Mouse (Mus musculus) kidney, embryonic 15.5 days (tissue): ENCODE data around the gene Npcd. TPM values are rescaled to one million over a fixed set of nuclear protein-coding genes. Genes with fewer than 3 reads are reported as not detected.

Experiments
- ATAC-seq: fragments of 200-750 bp; cut with Nextera tagmentation; replicated peaks from 2 replicates; pipeline ENCODE4 v1.8.0; 2017; ENCODE audit warnings: moderate TSS enrichment; ENCODE audit not compliant: low FRiP score
- H3K27ac ChIP-seq: fragments of 300-500 bp; sonication (generic); 2 replicates; pipeline ENCODE4 v1.5.1; 2015; ENCODE audit warnings: mild to moderate bottlenecking, inconsistent platforms
- H3K27me3 ChIP-seq: fragments of 300-500 bp; sonication (generic); 2 replicates; pipeline ENCODE4 v1.6.1; 2015; ENCODE audit warnings: inconsistent platforms
- H3K36me3 ChIP-seq: fragments of 300-500 bp; sonication (generic); 2 replicates; pipeline ENCODE4 v1.6.1; 2015; ENCODE audit warnings: inconsistent platforms
- H3K4me1 ChIP-seq: fragments of 300-500 bp; sonication (generic); 2 replicates; pipeline ENCODE4 v1.6.1; 2015; ENCODE audit warnings: inconsistent platforms
- H3K4me2 ChIP-seq: fragments of 300-500 bp; sonication (generic); 2 replicates; pipeline ENCODE4 v1.6.1; 2015; ENCODE audit warnings: moderate library complexity, mild to moderate bottlenecking, inconsistent platforms
- H3K4me3 ChIP-seq: fragments of 300-500 bp; sonication (generic); replicated peaks from 2 replicates; pipeline ENCODE4 v1.5.1; 2015; ENCODE audit warnings: mild to moderate bottlenecking, inconsistent platforms
- H3K9ac ChIP-seq: fragments of 300-500 bp; sonication (generic); 2 replicates; pipeline ENCODE4 v1.6.1; 2015; ENCODE audit warnings: mild to moderate bottlenecking, inconsistent platforms
- H3K9me3 ChIP-seq: fragments of 300-500 bp; sonication (generic); replicated peaks from 2 replicates; pipeline ENCODE4 v1.6.1; 2016; ENCODE audit warnings: inconsistent platforms
- WGBS: fragments of 180-500 bp; shearing (Covaris S2); methylation state at CpG from one replicate; pipeline ENCODE4 v1.1.7; 2015; ENCODE audit warnings: mixed read lengths; 5-methylcytosine and 5-hydroxymethylcytosine counted together
- polyA plus RNA-seq: library from polyadenylated mRNA; unstranded; fragments of >200 nt; fragmentation: Nextera tagmentation; extraction: Ambion mirVana; gene quantifications from 2 replicates; pipeline ENCODE4 v1.2.1, GENCODE M21; 2015

The Npcd gene
- polyA plus RNA-seq, 1 experiment from 2014 or later = not detected

DNA sequence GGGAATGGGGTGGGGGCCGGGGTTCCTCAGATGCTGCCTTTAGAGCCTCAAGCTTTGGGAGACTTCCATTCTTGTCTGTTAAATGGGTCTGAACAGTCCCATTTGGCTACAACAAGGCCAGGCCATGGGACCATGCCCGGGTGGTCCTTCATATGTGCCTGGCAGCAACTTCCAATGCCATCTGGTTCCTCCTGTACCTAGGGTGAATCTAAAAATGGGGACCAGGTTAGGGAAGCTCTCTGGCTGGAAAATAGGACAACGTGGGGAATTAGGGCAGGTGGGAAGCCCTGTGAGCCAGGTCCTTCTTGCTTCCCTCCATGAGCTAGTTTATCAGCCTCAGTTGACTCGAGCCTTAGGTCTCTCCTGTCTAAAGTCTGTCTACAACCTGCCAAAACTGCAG, 23.0 kb downstream of the Npcd start:
- H3K4me1 ChIP-seq = no peaks in the 10 kb centered on the region
- WGBS = 64% methylated on average over 4 of the region's 4 CpGs
- peaks cover 47% of the 10 kb centered on the region for H3K27me3 ChIP-seq
- no peaks in the 10 kb centered on the region for H3K9me3 ChIP-seq
- ATAC-seq = no peak
- no peak overlapping the region for H3K27ac ChIP-seq
- H3K36me3 ChIP-seq = no peaks in the 10 kb centered on the region
- H3K9ac ChIP-seq = no peak overlapping the region
- H3K4me3 ChIP-seq = no peak overlapping the region
- no peak overlapping the region for H3K4me2 ChIP-seq

DNA sequence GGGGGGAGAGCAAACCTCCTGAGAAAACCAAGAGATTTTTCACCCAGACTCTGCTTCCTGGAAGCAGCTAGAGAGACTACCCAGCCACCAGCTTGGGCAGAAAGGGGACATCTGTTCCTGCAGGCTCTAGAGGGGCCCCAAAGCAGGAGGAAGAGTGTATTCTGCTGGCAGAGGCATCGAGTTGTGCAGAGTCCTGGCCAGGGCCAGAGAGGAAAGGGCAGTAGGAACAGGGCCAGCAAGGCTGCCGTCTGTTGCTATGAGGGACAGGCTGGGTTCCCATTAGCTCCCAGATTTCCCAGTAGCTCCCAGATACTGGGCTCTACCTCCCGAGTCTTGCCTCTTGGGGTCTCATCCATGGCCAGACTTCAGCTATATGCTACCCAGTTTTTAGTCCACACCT, 24.0 kb downstream of the Npcd start:
- H3K27ac ChIP-seq = no peak overlapping the region
- peaks cover 56% of the 10 kb centered on the region for H3K27me3 ChIP-seq
- H3K9me3 ChIP-seq = no peaks in the 10 kb centered on the region
- H3K4me3 ChIP-seq = no peak overlapping the region
- WGBS = 60% methylated on average over 3 of the region's 3 CpGs
- no peak for ATAC-seq
- H3K4me2 ChIP-seq = no peak overlapping the region
- no peaks in the 10 kb centered on the region for H3K36me3 ChIP-seq
- no peak overlapping the region for H3K9ac ChIP-seq
- H3K4me1 ChIP-seq = peaks cover 3% of the 10 kb centered on the region

DNA sequence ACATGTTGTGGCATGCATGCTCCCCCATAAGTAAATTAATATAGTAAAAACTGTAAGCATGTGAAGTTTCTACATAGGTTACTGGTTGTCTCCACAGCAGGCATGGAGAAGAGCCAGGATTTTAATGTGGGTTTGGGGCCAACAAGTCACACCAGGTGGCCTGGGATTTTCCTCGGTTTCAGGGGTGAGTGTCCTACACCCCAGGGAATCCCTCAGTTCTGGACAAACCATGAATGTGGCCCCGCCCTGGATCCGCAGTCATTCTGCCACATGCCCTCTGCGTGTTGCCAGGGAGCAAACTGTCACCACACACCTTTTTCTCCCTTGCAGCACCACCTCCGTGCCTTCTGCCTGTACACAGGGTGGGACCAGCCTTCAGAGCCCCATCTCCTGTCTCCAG, 25.4 kb downstream of the Npcd start:
- Histone ChIP-seq H3K4me1 (peaks cover 17% of the 10 kb centered on the region), H3K4me2 (no peak overlapping the region), H3K27ac (no peak overlapping the region), H3K27me3 (peaks cover 70% of the 10 kb centered on the region), H3K36me3 (no peaks in the 10 kb centered on the region), H3K9me3 (no peaks in the 10 kb centered on the region), H3K4me3 (no peak overlapping the region), H3K9ac (no peak overlapping the region)
- ATAC-seq = no peak
- 56% methylated on average over 5 of the region's 5 CpGs for WGBS

DNA sequence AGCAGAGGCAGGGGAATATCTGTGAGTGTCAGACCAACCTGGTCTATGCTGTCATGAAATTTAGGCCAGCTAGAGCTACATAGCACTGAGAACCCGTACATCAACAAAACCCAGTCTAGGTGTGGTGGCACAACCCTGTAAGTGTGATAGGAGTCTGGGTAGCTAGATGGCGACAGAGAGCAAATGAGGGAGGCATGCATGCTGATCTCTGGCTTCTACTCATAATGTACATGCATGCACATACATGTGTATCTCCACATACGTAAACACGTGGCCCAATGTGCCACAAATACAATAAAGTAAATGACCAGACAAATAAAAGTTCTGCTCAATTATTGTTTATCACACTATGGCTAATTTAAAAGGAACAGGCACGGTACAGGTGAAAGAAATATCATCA, 25.9 kb downstream of the Npcd start:
- Histone ChIP-seq H3K36me3 (no peaks in the 10 kb centered on the region), H3K4me1 (peaks cover 22% of the 10 kb centered on the region), H3K4me3 (no peak overlapping the region), H3K27me3 (peaks cover 76% of the 10 kb centered on the region), H3K9ac (no peak overlapping the region), H3K9me3 (no peaks in the 10 kb centered on the region), H3K4me2 (no peak overlapping the region), H3K27ac (no peak overlapping the region)
- 37% methylated on average over 5 of the region's 5 CpGs for WGBS
- no peak for ATAC-seq

DNA sequence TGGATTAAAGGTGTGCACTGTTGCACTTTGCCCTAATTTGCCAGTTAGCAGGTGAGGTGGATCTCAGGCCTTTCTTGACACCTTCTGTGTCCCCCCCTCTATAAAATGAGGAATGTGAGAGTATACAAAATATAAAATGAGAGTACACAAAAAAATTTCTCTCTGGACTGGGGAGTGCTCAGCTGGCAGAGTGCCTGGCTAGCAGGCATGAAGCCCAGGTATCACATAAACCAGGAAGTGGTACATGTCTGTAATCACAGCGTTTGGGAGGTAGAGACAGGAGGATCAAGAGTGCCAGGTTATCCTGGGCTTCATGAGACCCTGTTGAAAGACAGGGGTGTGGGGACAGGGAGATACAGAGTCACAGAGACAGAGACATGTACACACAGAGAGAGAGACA, 27.0 kb downstream of the Npcd start:
- Histone ChIP-seq H3K9ac (no peak overlapping the region), H3K4me1 (peaks cover 22% of the 10 kb centered on the region), H3K27me3 (peaks cover 86% of the 10 kb centered on the region), H3K4me2 (no peak overlapping the region), H3K27ac (no peak overlapping the region), H3K9me3 (no peaks in the 10 kb centered on the region), H3K36me3 (no peaks in the 10 kb centered on the region), H3K4me3 (no peak overlapping the region)
- 51% methylated on average over 1 of the region's 1 CpGs for WGBS
- ATAC-seq = no peak

DNA sequence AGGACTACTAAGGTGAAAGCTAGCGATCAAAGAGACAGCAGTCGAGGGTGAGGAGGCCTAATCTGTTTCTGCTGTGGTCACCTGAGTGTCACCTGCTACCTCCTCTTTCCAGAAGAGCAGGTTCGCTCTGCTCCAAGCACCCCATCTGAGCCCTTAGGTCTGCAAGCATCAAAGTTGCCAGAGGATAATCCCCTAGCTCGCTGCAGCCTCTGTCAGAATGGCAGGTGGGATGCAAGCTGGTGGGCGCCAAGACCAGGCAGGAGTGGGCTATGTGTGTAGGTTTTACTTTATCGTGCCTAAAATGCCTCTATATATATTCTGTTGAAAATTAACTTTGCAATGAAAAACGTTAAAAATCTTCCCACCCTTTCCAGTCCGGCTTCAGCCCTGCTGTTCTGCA, 28.8 kb downstream of the Npcd start:
- Histone ChIP-seq H3K27me3 (peaks cover 99% of the 10 kb centered on the region), H3K4me3 (peak overlapping the region; percentile 65)
- WGBS = 23% methylated on average over 8 of the region's 8 CpGs

DNA sequence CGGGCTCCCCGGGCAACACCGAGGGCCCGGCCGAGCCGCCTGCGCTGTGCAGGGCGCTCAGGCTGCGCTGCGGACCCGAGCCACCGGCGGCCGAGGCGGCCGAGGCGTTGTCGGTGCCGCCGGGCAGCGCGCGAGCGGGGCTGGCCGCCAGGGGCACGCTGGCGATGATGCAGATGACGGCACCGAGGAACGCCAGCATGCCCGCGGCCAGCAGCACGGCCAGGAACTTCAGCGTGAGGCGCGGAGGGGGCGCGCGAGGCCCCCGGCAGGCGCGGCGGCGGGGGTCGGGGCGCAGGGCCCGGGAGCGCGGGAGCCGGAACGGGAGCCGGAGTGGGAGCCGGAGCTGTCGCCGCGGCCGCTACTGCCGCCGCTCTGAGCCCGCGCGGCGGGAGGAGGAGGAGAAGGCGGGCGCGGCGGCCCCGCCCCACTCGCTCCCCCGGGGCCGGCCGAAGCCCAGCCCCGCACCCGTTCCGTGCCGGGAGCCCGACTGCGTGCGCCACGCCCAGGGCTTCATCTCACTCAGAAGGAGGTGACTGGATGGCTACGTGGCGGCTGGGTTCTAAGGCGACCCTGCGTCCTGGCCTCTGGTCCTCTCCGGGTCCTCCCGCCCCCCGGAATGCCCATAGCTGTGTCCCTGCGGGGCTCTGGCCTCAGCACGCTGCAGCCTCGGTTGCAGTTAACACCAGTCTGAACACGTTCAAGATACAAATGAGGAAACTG, 29.5 kb downstream of the Npcd start, which contains the start of gene Nptxr:
Nptxr (minus strand) TSS at position 415 of the 720 bp plus-strand sequence.
- WGBS = under 1% methylated on average over 75 of the region's 91 CpGs
- no peak within 1 kb of the TSS for H3K27ac ChIP-seq
- ATAC-seq = peak; percentile 77

More for the DNA sequence above, 28.8 kb downstream of the Npcd start:
- Histone ChIP-seq H3K27ac (no peak overlapping the region), H3K4me1 (peaks cover 22% of the 10 kb centered on the region), H3K9ac (no peak overlapping the region), H3K4me2 (peak overlapping the region; percentile 98), H3K9me3 (no peaks in the 10 kb centered on the region), H3K36me3 (no peaks in the 10 kb centered on the region)
- ATAC-seq = no peak

DNA sequence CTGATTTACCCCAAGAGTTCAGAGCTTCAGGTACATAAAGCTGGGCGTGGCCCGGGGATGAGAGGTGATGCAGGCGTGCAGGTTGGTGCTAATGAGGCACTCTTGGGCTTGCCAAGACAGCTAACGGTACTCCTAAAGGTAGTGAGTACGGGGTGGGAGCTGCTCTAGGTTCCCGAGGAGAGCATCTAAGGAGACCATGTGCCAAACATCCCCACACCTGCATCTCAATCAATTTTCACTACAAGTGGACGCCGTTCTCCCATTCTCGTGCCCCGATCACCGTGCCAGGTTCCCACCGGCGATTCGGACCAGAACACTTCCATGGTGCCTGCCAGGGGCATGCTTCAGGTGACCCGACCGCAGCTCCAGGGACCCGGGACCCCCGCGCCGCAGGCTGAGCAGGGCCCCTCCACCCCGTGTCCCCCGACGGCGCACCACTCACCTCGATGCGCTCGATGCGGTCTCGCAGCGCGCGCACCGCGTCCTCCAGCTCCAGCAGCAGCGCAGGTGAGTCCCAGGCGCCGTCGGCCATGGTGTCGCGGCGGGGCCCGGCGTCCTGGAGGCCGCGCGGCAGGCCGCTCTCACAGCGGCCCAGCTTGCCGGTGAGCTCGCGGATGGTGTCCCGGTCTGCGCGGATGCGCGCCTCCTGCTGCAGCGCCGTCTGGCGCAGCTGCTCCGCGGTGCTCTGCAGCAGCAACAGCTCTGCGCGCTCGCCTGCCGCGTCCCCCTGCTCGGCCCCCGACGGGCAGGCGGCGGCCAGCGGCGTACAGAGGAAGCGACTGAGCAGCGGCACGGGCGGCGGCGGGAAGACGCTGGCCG, 30.3 kb downstream of the Npcd start:
- H3K27me3 ChIP-seq = peaks cover 89% of the 10 kb centered on the region
- no peaks in the 10 kb centered on the region for H3K9me3 ChIP-seq
- peak overlapping the region; percentile 54 for H3K9ac ChIP-seq
- H3K36me3 ChIP-seq = no peaks in the 10 kb centered on the region
- peak overlapping the region; percentile 98 for H3K4me2 ChIP-seq
- peak overlapping the region; percentile 65 for H3K4me3 ChIP-seq
- ATAC-seq = peak; percentile 59; the same call in 1 of the 2 replicates
- 5% methylated on average over 80 of the region's 81 CpGs for WGBS
- no peak overlapping the region for H3K27ac ChIP-seq
- peaks cover 22% of the 10 kb centered on the region for H3K4me1 ChIP-seq

More for the DNA sequence above, 29.5 kb downstream of the Npcd start, which contains the start of gene Nptxr:
- Histone ChIP-seq H3K4me2 (peak within 1 kb of the TSS; percentile 98), H3K36me3 (no peaks in the 10 kb centered on the region), H3K4me1 (peaks cover 22% of the 10 kb centered on the region), H3K9me3 (no peaks in the 10 kb centered on the region), H3K27me3 (peaks cover 97% of the 10 kb centered on the region), H3K9ac (peak within 1 kb of the TSS; percentile 54), H3K4me3 (peak within 1 kb of the TSS; percentile 65)

DNA sequence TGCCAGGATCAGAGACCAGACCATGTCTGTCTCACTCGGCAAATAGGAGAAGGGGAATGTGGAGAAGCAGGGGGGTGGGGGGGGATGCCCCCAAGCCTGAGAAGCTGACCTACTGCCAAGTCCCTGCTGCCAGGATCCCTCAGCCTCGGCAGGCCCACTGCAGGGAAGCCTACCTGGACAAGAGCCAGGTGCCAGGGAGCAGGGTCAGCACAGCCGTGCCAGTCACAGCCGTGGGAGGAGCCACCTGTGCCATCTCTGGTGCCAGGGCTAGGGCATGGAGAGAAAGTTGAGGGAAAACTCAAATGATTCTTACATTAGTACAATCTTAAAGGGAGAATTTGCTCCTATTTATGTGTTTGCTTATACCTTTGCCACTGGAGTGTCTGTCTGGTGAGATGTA, 31.7 kb downstream of the Npcd start:
- Histone ChIP-seq H3K36me3 (no peaks in the 10 kb centered on the region), H3K4me2 (no peak overlapping the region), H3K4me3 (no peak overlapping the region), H3K9me3 (no peaks in the 10 kb centered on the region), H3K27ac (no peak overlapping the region), H3K27me3 (peaks cover 75% of the 10 kb centered on the region), H3K4me1 (peaks cover 22% of the 10 kb centered on the region), H3K9ac (no peak overlapping the region)
- no peak for ATAC-seq
- 67% methylated on average over 4 of the region's 4 CpGs for WGBS

DNA sequence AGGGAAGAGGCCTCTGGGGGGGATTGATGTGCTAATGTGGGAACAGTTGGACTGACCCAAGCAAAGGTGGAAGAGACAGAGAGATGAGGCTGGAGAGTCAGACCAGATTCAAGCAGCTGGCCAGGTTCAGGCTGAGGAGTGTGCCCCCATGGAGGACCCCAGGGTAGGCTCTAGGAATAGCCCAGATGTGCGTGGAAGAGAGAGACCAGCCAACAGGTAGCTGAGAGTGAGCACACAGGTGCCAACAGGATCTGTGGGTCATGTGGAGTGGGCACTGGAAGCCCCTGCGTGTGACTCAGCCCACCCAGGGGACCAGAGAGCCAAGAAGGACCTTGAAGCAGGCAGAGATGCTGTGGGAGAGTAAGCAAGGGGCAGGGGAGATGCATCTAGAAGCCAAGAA, 32.4 kb downstream of the Npcd start:
- no peak overlapping the region for H3K27ac ChIP-seq
- WGBS = 68% methylated on average over 2 of the region's 2 CpGs
- H3K9ac ChIP-seq = no peak overlapping the region
- no peak overlapping the region for H3K4me3 ChIP-seq
- H3K9me3 ChIP-seq = no peaks in the 10 kb centered on the region
- H3K4me2 ChIP-seq = no peak overlapping the region
- H3K4me1 ChIP-seq = peaks cover 22% of the 10 kb centered on the region
- no peak for ATAC-seq
- no peaks in the 10 kb centered on the region for H3K36me3 ChIP-seq
- H3K27me3 ChIP-seq = peaks cover 68% of the 10 kb centered on the region

DNA sequence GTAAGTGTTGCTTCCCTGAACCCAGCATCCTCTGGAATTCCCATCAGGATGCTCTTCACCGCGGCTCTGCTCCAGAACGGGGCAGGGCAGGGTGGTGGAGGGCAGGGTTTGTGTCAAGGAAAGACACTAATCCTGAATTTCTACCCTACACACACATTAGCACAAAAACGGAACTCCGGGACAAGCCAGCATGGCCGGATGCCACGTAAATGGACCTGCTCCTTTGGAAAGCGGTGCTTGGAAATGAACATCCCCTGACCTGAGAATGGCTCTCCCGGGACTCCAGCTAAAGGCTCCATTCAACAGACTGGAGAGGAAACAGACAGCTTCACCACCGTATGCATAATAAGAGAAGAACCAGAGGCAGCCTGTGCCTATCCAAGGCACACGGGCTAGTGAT, 33.3 kb downstream of the Npcd start:
- Histone ChIP-seq H3K27ac (no peak overlapping the region), H3K4me1 (peaks cover 22% of the 10 kb centered on the region), H3K9ac (no peak overlapping the region), H3K9me3 (no peaks in the 10 kb centered on the region), H3K4me3 (no peak overlapping the region), H3K4me2 (no peak overlapping the region), H3K36me3 (no peaks in the 10 kb centered on the region), H3K27me3 (peaks cover 59% of the 10 kb centered on the region)
- 60% methylated on average over 11 of the region's 11 CpGs for WGBS
- ATAC-seq = no peak

DNA sequence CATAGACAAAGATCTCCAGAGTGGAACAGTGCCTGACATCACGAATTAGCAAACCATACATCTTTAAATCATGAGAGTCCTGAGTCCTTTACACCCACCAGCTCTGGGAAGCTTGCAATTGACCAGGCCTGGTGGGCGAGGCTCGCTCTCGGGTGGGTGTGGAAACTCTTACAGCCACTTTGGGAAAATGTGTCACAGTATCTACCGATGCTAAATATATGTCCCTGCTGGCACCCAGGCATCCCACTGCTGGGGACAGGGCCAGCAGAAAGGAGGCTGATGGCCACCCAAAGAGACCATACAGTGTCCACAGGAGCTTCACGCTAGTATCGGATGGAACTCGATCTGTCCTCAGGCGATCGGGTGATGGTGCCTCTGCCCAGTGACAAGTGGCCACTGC, 35.4 kb downstream of the Npcd start:
- ATAC-seq = no peak
- H3K4me1 ChIP-seq = peaks cover 5% of the 10 kb centered on the region
- no peak overlapping the region for H3K4me3 ChIP-seq
- peaks cover 45% of the 10 kb centered on the region for H3K27me3 ChIP-seq
- no peak overlapping the region for H3K9ac ChIP-seq
- no peak overlapping the region for H3K27ac ChIP-seq
- 85% methylated on average over 10 of the region's 10 CpGs for WGBS
- no peak overlapping the region for H3K4me2 ChIP-seq
- H3K9me3 ChIP-seq = no peaks in the 10 kb centered on the region
- H3K36me3 ChIP-seq = no peaks in the 10 kb centered on the region
